Mouse (Mus musculus): ENCODE data around the gene Ube2g2.

- TF ChIP-seq CTCF (IDR thresholded peaks at IDR 0.05; ENCODE audit: low read depth) (no peak), EP300 (IDR thresholded peaks at IDR 0.05; ENCODE audit: low read depth) (no peak)
These were observed 7.1 kb downstream of the Ube2g2 start for GRCm38 (mm10) chr10:77629163-77629562.
